Mouse (Mus musculus): ENCODE measurements around the gene Sv2c. TPM values are rescaled to one million over a fixed set of nuclear protein-coding genes. Genes with fewer than 3 reads are reported as not detected.
"Not testable (repeated sequence)": the region's sequence is repeated elsewhere in the genome, so short reads cannot be mapped to it uniquely, and the experiment has no call there.

Gene Sv2c
- polyA plus RNA-seq, 1 experiment from 2014 or later = 0.27 TPM

GRCm38 (mm10) chr13:95999396-95999795 is 133.0 kb downstream of the Sv2c start:
- Histone ChIP-seq H3K4me1 (replicated peaks) (no peaks in the 10 kb centered on the region), H3K9me3 (replicated peaks) (0 out of 2 replicates have a peak, but pooled peaks cover 3% of the 10 kb centered on the region), H3K4me3 (replicated peaks) (no peak overlapping the region), H3K9ac (no peak overlapping the region), H3K36me3 (no peaks in the 10 kb centered on the region), H3K4me2 (no peak overlapping the region), H3K27ac (no peak overlapping the region), H3K27me3 (no peaks in the 10 kb centered on the region)
- WGBS (ENCODE audit: insufficient replicate concordance) = 72% methylated on average over 10 of the region's 10 CpGs
- DNase-seq (no peak), ATAC-seq (ENCODE audit: low read depth) (no peak)

DNA sequence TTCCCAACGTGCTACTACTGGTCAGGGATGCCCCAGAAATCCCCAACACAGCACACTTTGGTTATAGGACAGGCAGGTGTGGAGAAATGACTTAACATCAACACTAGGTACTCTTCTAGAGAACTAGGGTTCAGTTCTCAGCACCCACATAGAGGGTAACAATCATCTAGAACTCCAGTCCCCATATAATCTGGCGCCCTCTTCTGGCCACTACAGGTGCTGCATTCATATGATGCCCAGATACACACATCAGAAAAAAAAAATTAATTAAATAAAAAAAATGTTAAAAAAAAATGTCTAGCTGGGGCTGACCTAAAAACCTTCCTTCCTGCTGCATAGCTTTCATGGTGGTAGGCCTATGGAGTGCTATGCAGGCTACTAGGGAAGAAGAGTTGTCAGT is 135.1 kb downstream of the Sv2c start:
- ATAC-seq (ENCODE audit: low read depth) = no peak
- DNase-seq = no peak
- 31% methylated on average over 2 of the region's 2 CpGs for WGBS (ENCODE audit: insufficient replicate concordance)
- H3K27me3 ChIP-seq = no peaks in the 10 kb centered on the region
- no peak overlapping the region for H3K4me2 ChIP-seq
- H3K9ac ChIP-seq = no peak overlapping the region
- H3K4me1 ChIP-seq (replicated peaks) = no peaks in the 10 kb centered on the region
- no peak overlapping the region for H3K27ac ChIP-seq
- no peak overlapping the region for H3K4me3 ChIP-seq (replicated peaks)
- 0 out of 2 replicates have a peak, but pooled peaks cover 3% of the 10 kb centered on the region for H3K9me3 ChIP-seq (replicated peaks)
- H3K36me3 ChIP-seq = no peaks in the 10 kb centered on the region

- WGBS (ENCODE audit: insufficient replicate concordance) = 72% methylated on average over 27 of the region's 27 CpGs
- H3K4me1 ChIP-seq (replicated peaks) = no peaks in the 10 kb centered on the region
- H3K36me3 ChIP-seq = no peaks in the 10 kb centered on the region
- ATAC-seq (ENCODE audit: low read depth) = no peak
- 0 out of 2 replicates have a peak, but pooled peaks cover 3% of the 10 kb centered on the region for H3K9me3 ChIP-seq (replicated peaks)
- H3K27ac ChIP-seq = no peak overlapping the region
- no peaks in the 10 kb centered on the region for H3K27me3 ChIP-seq
- DNase-seq = no peak
- H3K4me3 ChIP-seq (replicated peaks) = no peak overlapping the region
- H3K4me2 ChIP-seq = no peak overlapping the region
- H3K9ac ChIP-seq = no peak overlapping the region
These were observed 137.4 kb downstream of the Sv2c start for GRCm38 (mm10) chr13:95994705-95995703.

DNA sequence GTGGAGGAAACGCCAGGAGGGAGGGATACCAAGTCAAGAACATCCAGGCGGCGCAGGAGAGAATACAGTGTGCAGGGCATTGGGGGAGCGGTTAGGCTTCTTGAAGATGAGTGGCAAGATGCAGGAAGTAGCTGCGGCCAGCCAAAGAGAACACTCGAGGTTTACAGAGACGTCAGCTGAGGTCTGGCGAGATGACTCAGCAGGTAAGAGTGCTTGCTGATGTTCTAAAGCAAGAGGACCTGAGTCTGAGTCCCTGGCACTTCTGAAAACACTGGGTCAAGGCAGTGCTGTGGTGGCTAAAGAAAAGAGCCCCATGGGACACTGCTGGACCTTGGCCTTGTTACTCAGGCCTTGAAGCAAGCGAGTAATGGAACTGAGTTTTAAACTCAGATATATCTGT is 144.2 kb downstream of the Sv2c start:
- Histone ChIP-seq H3K27me3 (peaks cover 4% of the 10 kb centered on the region), H3K27ac (no peak overlapping the region), H3K9ac (no peak overlapping the region), H3K4me1 (replicated peaks) (0 out of 2 replicates have a peak, but pooled peaks cover 8% of the 10 kb centered on the region), H3K36me3 (no peaks in the 10 kb centered on the region), H3K9me3 (replicated peaks) (no peaks in the 10 kb centered on the region), H3K4me2 (no peak overlapping the region), H3K4me3 (replicated peaks) (no peak overlapping the region)
- DNase-seq (no peak), ATAC-seq (ENCODE audit: low read depth) (0 out of 2 replicates have a peak, but pooled peaks have one; percentile 31)
- WGBS (ENCODE audit: insufficient replicate concordance) = 27% methylated on average over 9 of the region's 9 CpGs

DNA sequence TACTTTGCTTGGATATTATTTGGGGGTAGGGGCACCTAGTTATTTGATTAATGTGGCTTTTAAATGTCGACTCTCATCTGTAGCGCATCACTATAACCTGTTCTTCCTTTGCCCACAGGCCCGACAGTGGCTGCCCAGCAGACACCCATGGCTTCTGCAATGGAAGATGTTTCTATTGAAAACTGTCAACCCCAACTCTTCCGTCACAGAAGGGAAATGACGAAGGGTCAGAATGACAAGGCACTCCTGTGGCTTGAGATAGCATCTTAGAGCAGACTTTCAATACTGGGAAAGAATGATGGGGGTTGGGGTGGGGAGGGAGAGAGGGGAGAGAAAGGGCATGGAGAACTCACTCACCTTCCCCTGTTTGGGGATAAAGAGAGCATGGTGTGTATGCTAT is 145.2 kb downstream of the Sv2c start:
- no peaks in the 10 kb centered on the region for H3K9me3 ChIP-seq (replicated peaks)
- 43% methylated on average over 5 of the region's 5 CpGs for WGBS (ENCODE audit: insufficient replicate concordance)
- no peaks in the 10 kb centered on the region for H3K36me3 ChIP-seq
- ATAC-seq (ENCODE audit: low read depth) (no peak), DNase-seq (no peak)
- H3K4me1 ChIP-seq (replicated peaks) = 0 out of 2 replicates have a peak, but pooled peaks cover 12% of the 10 kb centered on the region
- no peak overlapping the region for H3K4me2 ChIP-seq
- H3K27ac ChIP-seq = no peak overlapping the region
- H3K4me3 ChIP-seq (replicated peaks) = no peak overlapping the region
- no peak overlapping the region for H3K9ac ChIP-seq
- peaks cover 4% of the 10 kb centered on the region for H3K27me3 ChIP-seq

GRCm38 (mm10) chr13:95986375-95986774 is 146.0 kb downstream of the Sv2c start:
- DNase-seq = no peak
- Histone ChIP-seq H3K4me1 (replicated peaks) (0 out of 2 replicates have a peak, but pooled peaks cover 12% of the 10 kb centered on the region), H3K4me2 (no peak overlapping the region), H3K27ac (no peak overlapping the region), H3K9me3 (replicated peaks) (no peaks in the 10 kb centered on the region), H3K27me3 (peaks cover 4% of the 10 kb centered on the region), H3K4me3 (replicated peaks) (no peak overlapping the region), H3K9ac (no peak overlapping the region), H3K36me3 (no peaks in the 10 kb centered on the region)
- WGBS (ENCODE audit: insufficient replicate concordance) = 69% methylated on average over 13 of the region's 13 CpGs
- no peak for ATAC-seq (ENCODE audit: low read depth)

DNA sequence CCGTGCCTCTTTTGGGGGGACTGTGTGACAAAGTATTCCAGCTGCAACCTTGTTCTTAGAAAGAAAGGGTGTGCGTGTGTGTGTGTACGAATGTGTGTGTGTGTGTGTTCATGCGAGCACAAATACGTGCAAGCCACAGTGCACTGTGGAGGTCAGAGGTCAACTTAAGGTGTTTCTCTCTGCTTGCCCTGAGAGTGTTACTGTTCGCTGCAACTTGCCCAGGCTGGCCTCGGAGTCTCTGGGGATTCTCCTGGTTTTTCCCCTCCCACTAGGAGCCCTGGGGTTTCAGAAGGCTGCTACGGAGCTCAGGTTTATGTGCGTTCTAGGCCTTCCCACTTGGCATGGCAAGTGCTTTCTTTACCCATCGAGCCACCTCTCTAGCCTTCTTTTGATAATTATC is 157.2 kb downstream of the Sv2c start:
- DNase-seq (no peak), ATAC-seq (ENCODE audit: low read depth) (no peak)
- no peaks in the 10 kb centered on the region for H3K4me1 ChIP-seq (replicated peaks)
- H3K4me3 ChIP-seq (replicated peaks) = no peak overlapping the region
- H3K36me3 ChIP-seq = no peaks in the 10 kb centered on the region
- H3K27me3 ChIP-seq = peaks cover 5% of the 10 kb centered on the region; the same call in 1 of the 2 replicates
- no peak overlapping the region for H3K9ac ChIP-seq
- WGBS (ENCODE audit: insufficient replicate concordance) = 72% methylated on average over 10 of the region's 10 CpGs
- no peak overlapping the region for H3K4me2 ChIP-seq
- H3K27ac ChIP-seq = no peak overlapping the region
- no peaks in the 10 kb centered on the region for H3K9me3 ChIP-seq (replicated peaks)

GRCm38 (mm10) chr13:95974106-95974505 is 158.3 kb downstream of the Sv2c start:
- no peak overlapping the region for H3K27ac ChIP-seq
- H3K4me1 ChIP-seq (replicated peaks) = no peaks in the 10 kb centered on the region
- H3K9me3 ChIP-seq (replicated peaks) = no peaks in the 10 kb centered on the region
- no peaks in the 10 kb centered on the region for H3K36me3 ChIP-seq
- DNase-seq (no peak), ATAC-seq (ENCODE audit: low read depth) (no peak)
- H3K4me2 ChIP-seq = no peak overlapping the region
- WGBS (ENCODE audit: insufficient replicate concordance) = 71% methylated on average over 11 of the region's 11 CpGs
- no peak overlapping the region for H3K4me3 ChIP-seq (replicated peaks)
- H3K27me3 ChIP-seq = peaks cover 5% of the 10 kb centered on the region; the same call in 1 of the 2 replicates
- no peak overlapping the region for H3K9ac ChIP-seq

- H3K9ac ChIP-seq = no peak overlapping the region
- no peak overlapping the region for H3K27ac ChIP-seq
- H3K9me3 ChIP-seq (replicated peaks) = no peaks in the 10 kb centered on the region
- no peak overlapping the region for H3K4me2 ChIP-seq
- ATAC-seq (ENCODE audit: low read depth) = peak; percentile 58; the same call in 1 of the 2 replicates
- peaks cover 5% of the 10 kb centered on the region for H3K4me1 ChIP-seq (replicated peaks)
- H3K36me3 ChIP-seq = no peaks in the 10 kb centered on the region
- peak; percentile 62 for DNase-seq
- peaks cover 5% of the 10 kb centered on the region; the same call in 1 of the 2 replicates for H3K27me3 ChIP-seq
- H3K4me3 ChIP-seq (replicated peaks) = no peak overlapping the region
- WGBS (ENCODE audit: insufficient replicate concordance) = 42% methylated on average over 11 of the region's 11 CpGs
These were observed 158.9 kb downstream of the Sv2c start for GRCm38 (mm10) chr13:95973368-95973958.

- not testable (repeated sequence) for H3K9ac ChIP-seq; H3K4me3 ChIP-seq (replicated peaks); DNase-seq; ATAC-seq (ENCODE audit: low read depth); H3K9me3 ChIP-seq (replicated peaks); H3K27me3 ChIP-seq; H3K27ac ChIP-seq; H3K4me2 ChIP-seq; H3K36me3 ChIP-seq
- 62% methylated on average over 2 of the region's 2 CpGs for whole genome bisulfite sequencing (ENCODE audit: insufficient replicate concordance)
- peaks cover 59% of the 10 kb centered on the region for H3K4me1 ChIP-seq (replicated peaks)
These were observed 164.3 kb downstream of the Sv2c start for GRCm38 (mm10) chr13:95968031-95968430.

- DNase-seq = no peak
- Histone ChIP-seq H3K9me3 (replicated peaks) (no peaks in the 10 kb centered on the region), H3K27ac (peak overlapping the region; percentile 87), H3K4me3 (replicated peaks) (no peak overlapping the region), H3K36me3 (no peaks in the 10 kb centered on the region), H3K4me2 (no peak overlapping the region), H3K27me3 (peaks cover 5% of the 10 kb centered on the region; the same call in 1 of the 2 replicates), H3K9ac (no peak overlapping the region), H3K4me1 (replicated peaks) (peaks cover 71% of the 10 kb centered on the region)
- 78% methylated on average over 6 of the region's 6 CpGs for WGBS (ENCODE audit: insufficient replicate concordance)
- ATAC-seq (ENCODE audit: low read depth) = no peak
These were observed 165.6 kb downstream of the Sv2c start for GRCm38 (mm10) chr13:95966791-95967190.

Data from liver, embryonic 13.5 days (tissue).